Mouse (Mus musculus): ENCODE measurements around the gene Vmn2r90. TPM values are rescaled to one million over a fixed set of nuclear protein-coding genes. Genes with fewer than 3 reads are reported as not detected.

Gene Vmn2r90
- polyA plus RNA-seq, 1 experiment from 2014 or later: not detected

DNA sequence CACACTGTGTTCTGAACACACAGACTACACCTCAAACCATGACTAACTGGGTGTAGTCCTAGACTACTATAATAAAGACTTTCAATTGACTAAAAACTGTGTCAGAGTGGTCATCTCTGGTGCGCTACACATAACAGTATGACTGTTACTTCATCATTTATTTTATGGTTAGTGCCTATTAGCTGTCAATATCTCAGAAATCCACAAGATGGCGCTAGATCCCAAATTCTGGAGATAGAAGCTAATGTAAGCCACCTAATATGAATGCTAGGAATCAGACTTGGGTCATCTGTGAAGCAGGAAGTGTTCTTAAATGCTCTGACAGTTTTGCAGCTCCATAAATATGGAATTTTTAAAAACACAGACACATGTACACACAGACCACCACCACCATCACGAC is 62.9 kb downstream of the Vmn2r90 start:
- no peaks in the 10 kb centered on the region for H3K27me3 ChIP-seq
- 11% methylated on average over 3 of the region's 3 CpGs for WGBS
- no peaks in the 10 kb centered on the region for H3K36me3 ChIP-seq
- no peaks in the 10 kb centered on the region for H3K4me1 ChIP-seq
- H3K27ac ChIP-seq: no peak overlapping the region
- ATAC-seq (ENCODE audit: low FRiP score): peak; percentile 79
- no peaks in the 10 kb centered on the region for H3K9me3 ChIP-seq (replicated peaks)
- no peak overlapping the region for H3K4me3 ChIP-seq
- H3K9ac ChIP-seq: no peak overlapping the region
- H3K4me2 ChIP-seq (replicated peaks): no peak overlapping the region

Other genes with a start within 250 kb of the Vmn2r90 start
- 10.1 and 10.3 TPM in 2 replicates for gene Lnpep, start 78.7 kb upstream of the Vmn2r90 start, polyA plus RNA-seq (2016; fragmentation: Nextera tagmentation; extraction: Ambion mirVana)
- 50.5 and 56.4 TPM in 2 replicates for gene Spaca6, start 123.4 kb downstream of the Vmn2r90 start, polyA plus RNA-seq (2016; fragmentation: Nextera tagmentation; extraction: Ambion mirVana)
- 1.3 and 1.4 TPM in 2 replicates for gene Has1, start 151.5 kb downstream of the Vmn2r90 start, polyA plus RNA-seq (2016; fragmentation: Nextera tagmentation; extraction: Ambion mirVana)
- gene Fpr1, start 180.2 kb downstream of the Vmn2r90 start, polyA plus RNA-seq (2016; fragmentation: Nextera tagmentation; extraction: Ambion mirVana): 0.23 TPM in 1 of 2 replicates, not detected in the other
- gene Fpr2, start 184.1 kb downstream of the Vmn2r90 start, polyA plus RNA-seq (2016; fragmentation: Nextera tagmentation; extraction: Ambion mirVana): not detected in 2 replicates
- gene Fpr3, start 184.1 kb downstream of the Vmn2r90 start, polyA plus RNA-seq (2016; fragmentation: Nextera tagmentation; extraction: Ambion mirVana): not detected in 2 replicates

Data from hindbrain, embryonic 12.5 days (tissue).